Mouse (Mus musculus): ENCODE results near the gene Mecom. TPM values are rescaled to one million over a fixed set of nuclear protein-coding genes. Genes with fewer than 3 reads are reported as not detected.
"Not testable (repeated sequence)": the region's sequence is repeated elsewhere in the genome, so short reads cannot be mapped to it uniquely, and the experiment has no call there.

Mecom gene
- total and polyA plus RNA-seq, 3 experiments = not detected

DNA sequence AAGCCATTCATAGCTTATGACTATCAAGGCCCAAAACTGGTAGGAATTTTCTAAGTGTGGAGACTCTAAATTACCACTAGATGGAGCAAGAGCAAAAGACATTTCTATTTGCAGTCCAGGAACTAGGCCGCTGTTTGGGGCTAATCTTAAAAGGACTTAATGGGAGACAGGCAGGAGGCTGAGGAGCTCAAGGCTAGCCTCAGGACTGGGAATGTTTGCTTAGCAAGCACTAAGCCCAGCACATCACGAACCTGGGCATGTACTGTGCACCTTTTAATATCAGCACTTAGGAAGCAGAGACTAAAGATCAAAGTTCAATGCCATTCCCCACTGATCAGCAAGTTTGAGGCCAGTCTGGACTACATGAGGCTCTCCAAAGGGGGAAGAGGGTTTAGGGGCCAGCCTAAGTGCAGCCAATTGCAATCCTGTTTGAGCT, 44.6 kb upstream of the Mecom start:
- in situ Hi-C loops (cut with MboI; ENCODE audit: low pct_ligation_motif_present, low pct_unique_long_range_greater_than_20kb, low sequenced_read_pairs) = loop anchor here (10.0 to 25.0 kb wide), 3 partner anchors 220 to 552 kb away; partner anchors contain the start of genes Cldn11 and Prkci
- Histone ChIP-seq H3K9ac (ENCODE audit: insufficient read depth, low read depth) (no peak overlapping the region), H3K9me3 (replicated peaks; ENCODE audit: low read length) (no peaks in the 10 kb centered on the region), H3K36me3 (replicated peaks in 1 of 2; ENCODE audit: control insufficient read depth in 1 of 2, insufficient read depth in 1 of 2, low read length in 1 of 2) (no peaks in the 10 kb centered on the region), H3K4me1 (ENCODE audit: control insufficient read depth in 1 of 2, insufficient read depth in 2 of 2) (peaks cover 2 to 11% of the 10 kb centered on the region in 2 experiments; a peak in 3 of 4 replicates), H3K27me3 (replicated peaks) (no peaks in the 10 kb centered on the region), H3K79me2 (replicated peaks; ENCODE audit: control insufficient read depth, extremely low read depth, insufficient read depth, poor library complexity, severe bottlenecking) (no peaks in the 10 kb centered on the region), H3K27ac (ENCODE audit: insufficient read depth, low read depth) (no peak overlapping the region), H3K4me3 (replicated peaks in 1 of 3; ENCODE audit: low read depth in 2 of 3, low read length in 2 of 3, poor library complexity in 1 of 3) (no peak overlapping the region), H3K4me2 (ENCODE audit: insufficient read depth, low read depth, poor library complexity, severe bottlenecking) (no peak overlapping the region)
- TF ChIP-seq CTCF (conservative IDR thresholded peaks at IDR 0.05 in 1 of 2, IDR thresholded peaks at IDR 0.05 in 1 of 2; ENCODE audit: low read depth in 2 of 2, low read length in 2 of 2) (peak; percentile 55 to 90), IRF4 (IDR thresholded peaks at IDR 0.05; ENCODE audit: low read depth, low read length) (0 out of 2 replicates have a peak, but pooled peaks have one; percentile 23), SMC3 (IDR thresholded peaks at IDR 0.05; ENCODE audit: low read depth, low read length) (peak; percentile 76), MYC (IDR thresholded peaks at IDR 0.05; ENCODE audit: low read depth, low read length) (peak; percentile 47; the same call in 1 of the 2 replicates), RAD21 (IDR thresholded peaks at IDR 0.05; ENCODE audit: low read depth, low read length) (peak; percentile 93), CHD2 (IDR thresholded peaks at IDR 0.05; ENCODE audit: low read length) (no peak), ELF1 (IDR thresholded peaks at IDR 0.05; ENCODE audit: low read depth, low read length) (peak; percentile 76), POLR2A (IDR thresholded peaks at IDR 0.05; ENCODE audit: low read depth, low read length) (no peak)
- peak; percentile 72 for DNase-seq (ENCODE audit: extremely low read depth)
- dilution Hi-C loops (cut with MboI; ENCODE audit: extremely low pct_ligation_motif_present, extremely low pct_unique_long_range_greater_than_20kb, low sequenced_read_pairs) = no loop called here

DNA sequence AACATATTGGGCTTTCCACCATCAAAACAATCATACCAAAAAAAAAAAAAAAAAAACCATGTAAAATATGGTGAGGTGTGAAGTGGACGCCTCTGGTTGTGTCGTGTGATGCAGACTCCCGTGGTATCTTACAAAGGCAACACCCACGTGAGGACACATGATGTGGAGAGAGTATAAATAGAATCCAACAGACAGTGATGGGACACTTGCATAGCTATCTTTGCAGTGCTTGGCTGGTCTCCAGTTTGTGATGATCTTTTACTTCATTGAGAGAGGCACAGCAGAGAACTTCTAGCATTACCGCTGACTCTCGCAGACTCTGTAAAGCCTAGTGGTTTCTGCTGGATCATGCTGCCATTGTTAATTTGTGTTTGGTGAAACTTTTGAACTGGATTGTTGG, 41.1 kb upstream of the Mecom start:
- no peaks in the 10 kb centered on the region for H3K79me2 ChIP-seq (replicated peaks; ENCODE audit: control insufficient read depth, extremely low read depth, insufficient read depth, poor library complexity, severe bottlenecking)
- dilution Hi-C loops (cut with MboI; ENCODE audit: extremely low pct_ligation_motif_present, extremely low pct_unique_long_range_greater_than_20kb, low sequenced_read_pairs) = no loop called here
- no peak for DNase-seq (ENCODE audit: extremely low read depth)
- no peak overlapping the region for H3K27ac ChIP-seq (ENCODE audit: insufficient read depth, low read depth)
- no peak overlapping the region for H3K4me3 ChIP-seq (replicated peaks in 1 of 3; ENCODE audit: low read depth in 2 of 3, low read length in 2 of 3, poor library complexity in 1 of 3)
- no peak for TF ChIP-seq ETS1 (conservative IDR thresholded peaks at IDR 0.05; ENCODE audit: low read depth, low read length)
- no peak for TF ChIP-seq RCOR1 (conservative IDR thresholded peaks at IDR 0.05; ENCODE audit: low read depth, low read length)
- peaks cover 0 to 7% of the 10 kb centered on the region in 2 experiments; a peak in 2 of 4 replicates for H3K4me1 ChIP-seq (ENCODE audit: control insufficient read depth in 1 of 2, insufficient read depth in 2 of 2)
- no peaks in the 10 kb centered on the region for H3K9me3 ChIP-seq (replicated peaks; ENCODE audit: low read length)
- H3K27me3 ChIP-seq (replicated peaks) = no peaks in the 10 kb centered on the region
- H3K36me3 ChIP-seq (replicated peaks in 1 of 2; ENCODE audit: control insufficient read depth in 1 of 2, insufficient read depth in 1 of 2, low read length in 1 of 2) = no peaks in the 10 kb centered on the region
- no peak overlapping the region for H3K9ac ChIP-seq (ENCODE audit: insufficient read depth, low read depth)
- H3K4me2 ChIP-seq (ENCODE audit: insufficient read depth, low read depth, poor library complexity, severe bottlenecking) = no peak overlapping the region
- in situ Hi-C loops (cut with MboI; ENCODE audit: low pct_ligation_motif_present, low pct_unique_long_range_greater_than_20kb, low sequenced_read_pairs) = loop anchor here (25.0 kb wide), 2 partner anchors 223 to 398 kb away; partner anchors contain the start of gene Prkci

DNA sequence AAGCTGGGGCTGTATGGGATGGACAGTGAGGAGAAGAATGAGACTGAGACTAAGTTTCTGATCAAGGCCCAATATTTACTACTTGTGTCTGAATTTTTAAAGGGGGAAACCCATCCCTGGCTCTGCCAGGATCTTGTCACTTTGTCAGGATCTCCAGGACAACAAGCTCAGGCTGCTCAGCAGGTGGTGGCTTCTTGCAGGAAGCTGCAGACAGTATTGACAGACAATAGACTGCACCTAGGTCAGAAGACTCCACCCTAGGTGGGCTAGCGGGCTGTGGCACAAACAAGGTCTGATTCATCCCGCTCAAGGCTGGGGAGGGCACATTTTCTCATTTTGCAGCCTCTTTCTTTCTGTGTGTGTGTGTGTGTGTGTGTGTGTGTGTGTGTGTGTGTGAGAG, 25.7 kb upstream of the Mecom start:
- H3K4me1 ChIP-seq (ENCODE audit: control insufficient read depth in 1 of 2, insufficient read depth in 2 of 2) = no peaks in the 10 kb centered on the region
- no peak overlapping the region for H3K4me3 ChIP-seq (replicated peaks in 1 of 3; ENCODE audit: low read depth in 2 of 3, low read length in 2 of 3, poor library complexity in 1 of 3)
- H3K27ac ChIP-seq (ENCODE audit: insufficient read depth, low read depth) = no peak overlapping the region
- in situ Hi-C loops (cut with MboI; ENCODE audit: low pct_ligation_motif_present, low pct_unique_long_range_greater_than_20kb, low sequenced_read_pairs) (no loop called here), dilution Hi-C loops (cut with MboI; ENCODE audit: extremely low pct_ligation_motif_present, extremely low pct_unique_long_range_greater_than_20kb, low sequenced_read_pairs) (no loop called here)
- no peaks in the 10 kb centered on the region for H3K27me3 ChIP-seq (replicated peaks)
- TF ChIP-seq UBTF (IDR thresholded peaks at IDR 0.05; ENCODE audit: low read depth, low read length) (no peak), SMC3 (IDR thresholded peaks at IDR 0.05; ENCODE audit: low read depth, low read length) (no peak), HCFC1 (IDR thresholded peaks at IDR 0.05; ENCODE audit: low read depth, low read length) (no peak), MYC (IDR thresholded peaks at IDR 0.05; ENCODE audit: low read depth, low read length) (no peak), USF2 (conservative IDR thresholded peaks at IDR 0.05; ENCODE audit: low read depth, low read length) (no peak), ELF1 (IDR thresholded peaks at IDR 0.05; ENCODE audit: low read depth, low read length) (no peak)
- H3K9ac ChIP-seq (ENCODE audit: insufficient read depth, low read depth) = no peak overlapping the region
- no peak overlapping the region for H3K4me2 ChIP-seq (ENCODE audit: insufficient read depth, low read depth, poor library complexity, severe bottlenecking)
- H3K36me3 ChIP-seq (replicated peaks in 1 of 2; ENCODE audit: control insufficient read depth in 1 of 2, insufficient read depth in 1 of 2, low read length in 1 of 2) = no peaks in the 10 kb centered on the region
- no peaks in the 10 kb centered on the region for H3K9me3 ChIP-seq (replicated peaks; ENCODE audit: low read length)
- no peak for DNase-seq (ENCODE audit: extremely low read depth)
- no peaks in the 10 kb centered on the region for H3K79me2 ChIP-seq (replicated peaks; ENCODE audit: control insufficient read depth, extremely low read depth, insufficient read depth, poor library complexity, severe bottlenecking)

DNA sequence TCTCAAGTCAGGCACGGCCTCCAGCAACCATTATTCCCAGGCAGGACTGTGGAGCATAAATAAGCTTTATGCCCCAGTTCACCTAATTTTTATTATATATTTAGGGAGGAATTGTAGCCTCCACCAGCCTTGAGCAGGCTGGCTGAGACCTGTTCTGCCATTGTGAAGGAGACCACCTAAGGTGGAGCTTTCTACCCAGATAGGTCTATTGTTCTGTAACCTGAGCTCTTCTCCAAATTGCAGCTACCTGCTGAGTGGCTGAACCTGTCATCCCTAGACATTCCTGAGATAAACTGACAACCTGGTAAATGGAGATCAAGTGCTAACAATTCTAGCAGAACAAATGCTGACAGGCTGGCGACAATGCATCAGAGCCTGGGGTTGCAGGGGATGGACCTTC, 18.5 kb upstream of the Mecom start:
- dilution Hi-C loops (cut with MboI; ENCODE audit: extremely low pct_ligation_motif_present, extremely low pct_unique_long_range_greater_than_20kb, low sequenced_read_pairs); in situ Hi-C loops (cut with MboI; ENCODE audit: low pct_ligation_motif_present, low pct_unique_long_range_greater_than_20kb, low sequenced_read_pairs): not testable (repeated sequence)

More for the DNA sequence above, 18.5 kb upstream of the Mecom start:
- not testable (repeated sequence) for H3K4me1 ChIP-seq (ENCODE audit: control insufficient read depth in 1 of 2, insufficient read depth in 2 of 2); H3K4me2 ChIP-seq (ENCODE audit: insufficient read depth, low read depth, poor library complexity, severe bottlenecking); H3K9me3 ChIP-seq (replicated peaks; ENCODE audit: low read length); H3K27me3 ChIP-seq (replicated peaks); H3K36me3 ChIP-seq (replicated peaks in 1 of 2; ENCODE audit: control insufficient read depth in 1 of 2, insufficient read depth in 1 of 2, low read length in 1 of 2); DNase-seq (ENCODE audit: extremely low read depth); H3K79me2 ChIP-seq (replicated peaks; ENCODE audit: control insufficient read depth, extremely low read depth, insufficient read depth, poor library complexity, severe bottlenecking); H3K4me3 ChIP-seq (replicated peaks in 1 of 3; ENCODE audit: low read depth in 2 of 3, low read length in 2 of 3, poor library complexity in 1 of 3); H3K27ac ChIP-seq (ENCODE audit: insufficient read depth, low read depth); H3K9ac ChIP-seq (ENCODE audit: insufficient read depth, low read depth)

Measured in CH12.LX (cell line).